Comparison of ENCODE assay signal across 8 mouse cellular contexts in genomic region chr13:90929847-90930246, GRCm38 (mm10). TPM values are rescaled to one million over a fixed set of nuclear protein-coding genes. Genes with fewer than 3 reads are reported as not detected.
DNase-seq lines count a peak whose midpoint lies in the region; ATAC-seq and TF ChIP-seq lines count a peak whose summit lies in the region.

No protein-coding gene starts in this region.

- no peak overlapping the region for H3K4me3 ChIP-seq in intestine, embryonic 14.5 days (ENCODE audit: low read depth, low read length)
- no peak overlapping the region for H3K4me3 ChIP-seq in intestine, embryonic 15.5 days (replicated peaks)
- no peak overlapping the region for H3K4me3 ChIP-seq in forebrain, embryonic 15.5 days
- no peak overlapping the region for H3K4me3 ChIP-seq in hindbrain, postnatal 0 days (ENCODE audit: low read length)
- no peak overlapping the region for H3K4me3 ChIP-seq in left cerebral cortex, adult 2 months
- no peak overlapping the region for H3K4me3 ChIP-seq in midbrain, embryonic 10.5 days

- no peak overlapping the region for H3K27ac ChIP-seq in intestine, embryonic 14.5 days (ENCODE audit: low read depth)
- H3K27ac ChIP-seq in intestine, embryonic 15.5 days: no peak overlapping the region
- H3K27ac ChIP-seq in forebrain, embryonic 15.5 days (replicated peaks): no peak overlapping the region
- H3K27ac ChIP-seq in hindbrain, postnatal 0 days: no peak overlapping the region
- no peak overlapping the region for H3K27ac ChIP-seq in left cerebral cortex, adult 2 months
- H3K27ac ChIP-seq in midbrain, embryonic 10.5 days (replicated peaks): no peak overlapping the region

- no peak overlapping the region for H3K9ac ChIP-seq in intestine, embryonic 14.5 days (ENCODE audit: low read length)
- H3K9ac ChIP-seq in intestine, embryonic 15.5 days: no peak overlapping the region
- no peak overlapping the region for H3K9ac ChIP-seq in forebrain, embryonic 15.5 days (replicated peaks)
- no peak overlapping the region for H3K9ac ChIP-seq in hindbrain, postnatal 0 days (replicated peaks; ENCODE audit: low read length)

- ATAC-seq in intestine, embryonic 14.5 days (replicated peaks; ENCODE audit: low FRiP score, low TSS enrichment, low read depth): peak; percentile 10; the same call in 1 of the 2 replicates
- no peak for ATAC-seq in intestine, embryonic 15.5 days
- peak; percentile 65 for ATAC-seq in cerebellum, adult (ENCODE audit: insufficient number of reproducible peaks, low FRiP score, low TSS enrichment)
- peak; percentile 61 for ATAC-seq in forebrain, embryonic 15.5 days (replicated peaks)
- peak; percentile 57 for ATAC-seq in hindbrain, postnatal 0 days

- intact Hi-C loops in left cerebral cortex, adult 2 months (cut with DNase I): loop anchor here (5.0 kb wide), 4 partner anchors 532 to 877 kb away; partner anchors contain the start of genes Ssbp2 and Zcchc9

- peaks cover 35% of the 10 kb centered on the region for H3K36me3 ChIP-seq in intestine, embryonic 14.5 days (ENCODE audit: control insufficient read depth, insufficient read depth, low read length)
- no peaks in the 10 kb centered on the region for H3K36me3 ChIP-seq in intestine, embryonic 15.5 days
- peaks cover 35% of the 10 kb centered on the region for H3K36me3 ChIP-seq in forebrain, embryonic 15.5 days
- H3K36me3 ChIP-seq in hindbrain, postnatal 0 days (ENCODE audit: insufficient read depth, low read length): peaks cover 17% of the 10 kb centered on the region
- H3K36me3 ChIP-seq in midbrain, embryonic 10.5 days: peaks cover 44% of the 10 kb centered on the region

- no peak overlapping the region for H3K4me2 ChIP-seq in intestine, embryonic 14.5 days (ENCODE audit: low read length)
- H3K4me2 ChIP-seq in intestine, embryonic 15.5 days (replicated peaks): no peak overlapping the region
- no peak overlapping the region for H3K4me2 ChIP-seq in forebrain, embryonic 15.5 days (replicated peaks)
- no peak overlapping the region for H3K4me2 ChIP-seq in hindbrain, postnatal 0 days (ENCODE audit: low read depth, low read length)

- no peaks in the 10 kb centered on the region for H3K27me3 ChIP-seq in intestine, embryonic 14.5 days (replicated peaks; ENCODE audit: control insufficient read depth, insufficient read depth, low read length)
- H3K27me3 ChIP-seq in intestine, embryonic 15.5 days (replicated peaks): no peaks in the 10 kb centered on the region
- no peaks in the 10 kb centered on the region for H3K27me3 ChIP-seq in forebrain, embryonic 15.5 days
- no peaks in the 10 kb centered on the region for H3K27me3 ChIP-seq in hindbrain, postnatal 0 days (ENCODE audit: insufficient read depth, low read length)
- no peaks in the 10 kb centered on the region for H3K27me3 ChIP-seq in midbrain, embryonic 10.5 days (ENCODE audit: low read depth, poor library complexity, severe bottlenecking)

- DNase-seq in intestine, embryonic 14.5 days (ENCODE audit: low spot score): peak; percentile 77
- peak; percentile 88 for DNase-seq in hindbrain, postnatal 0 days (ENCODE audit: low spot score)
- DNase-seq in left cerebral cortex, adult 2 months (ENCODE audit: extremely low spot score in 1 of 2, low spot score in 2 of 2): peak; percentile 74 to 78
- peak; percentile 53 for DNase-seq in midbrain, embryonic 10.5 days (ENCODE audit: low spot score)
- peak; percentile 13 to 69 for DNase-seq in spleen, adult 18-20 months

- WGBS in intestine, embryonic 14.5 days: 22% methylated on average over 5 of the region's 5 CpGs
- 24% methylated on average over 5 of the region's 5 CpGs for WGBS in intestine, embryonic 15.5 days
- 25% methylated on average over 5 of the region's 5 CpGs for WGBS in forebrain, embryonic 15.5 days
- 23% methylated on average over 5 of the region's 5 CpGs for WGBS in hindbrain, postnatal 0 days
- 31% methylated on average over 5 of the region's 5 CpGs for WGBS in midbrain, embryonic 10.5 days

- H3K9me3 ChIP-seq in intestine, embryonic 14.5 days (ENCODE audit: control insufficient read depth, low read length): no peaks in the 10 kb centered on the region
- H3K9me3 ChIP-seq in intestine, embryonic 15.5 days: no peaks in the 10 kb centered on the region
- H3K9me3 ChIP-seq in forebrain, embryonic 15.5 days: no peaks in the 10 kb centered on the region
- no peaks in the 10 kb centered on the region for H3K9me3 ChIP-seq in hindbrain, postnatal 0 days (ENCODE audit: low read length)
- H3K9me3 ChIP-seq in midbrain, embryonic 10.5 days (replicated peaks): no peaks in the 10 kb centered on the region

- TF ChIP-seq CTCF in hindbrain, postnatal 0 days (IDR thresholded peaks at IDR 0.05; ENCODE audit: low read depth): peak; percentile 84
- TF ChIP-seq CTCF in left cerebral cortex, adult 2 months (IDR thresholded peaks at IDR 0.05): peak; percentile 85

- H3K4me1 ChIP-seq in intestine, embryonic 14.5 days (replicated peaks; ENCODE audit: control insufficient read depth, insufficient read depth, low read length): no peaks in the 10 kb centered on the region
- no peaks in the 10 kb centered on the region for H3K4me1 ChIP-seq in intestine, embryonic 15.5 days (replicated peaks)
- H3K4me1 ChIP-seq in forebrain, embryonic 15.5 days: 0 out of 2 replicates have a peak, but pooled peaks cover 2% of the 10 kb centered on the region
- H3K4me1 ChIP-seq in hindbrain, postnatal 0 days (ENCODE audit: insufficient read depth, low read length): no peaks in the 10 kb centered on the region
- peaks cover 6% of the 10 kb centered on the region for H3K4me1 ChIP-seq in midbrain, embryonic 10.5 days

RNA-seq across cellular contexts. Expression of gene Rps23, which starts 7.1 kb away (rescaled TPM):
- polyA plus RNA-seq in intestine, embryonic 14.5 days (2014; fragmentation: Nextera tagmentation; extraction: Ambion mirVana): 315 and 341 TPM in 2 replicates
- 222 and 261 TPM in 2 replicates for polyA plus RNA-seq in intestine, embryonic 15.5 days (2015; fragmentation: Nextera tagmentation; extraction: Ambion mirVana)
- polyA plus RNA-seq in forebrain, embryonic 15.5 days (2015; fragmentation: Nextera tagmentation; extraction: Ambion mirVana): 134 and 152 TPM in 2 replicates
- total RNA-seq in hindbrain, postnatal 0 days (2014; rRNA removed): 133 and 170 TPM in 2 replicates
- 146 and 154 TPM in 2 replicates for polyA plus RNA-seq in hindbrain, postnatal 0 days (2015; fragmentation: Nextera tagmentation; extraction: Ambion mirVana)
- total RNA-seq in left cerebral cortex, adult 2 months (2021): 100 to 1,000 TPM; 183 to 195 TPM
- 160 and 190 TPM in 2 replicates for polyA plus RNA-seq in midbrain, embryonic 10.5 days (2016; fragmentation: Nextera tagmentation; extraction: Ambion mirVana)

RNA-seq across cellular contexts. Expression of gene Atp6ap1l, which starts 24.7 kb away (rescaled TPM):
- not detected in 2 replicates for polyA plus RNA-seq in intestine, embryonic 14.5 days (2014; fragmentation: Nextera tagmentation; extraction: Ambion mirVana)
- polyA plus RNA-seq in intestine, embryonic 15.5 days (2015; fragmentation: Nextera tagmentation; extraction: Ambion mirVana): not detected in 2 replicates
- 4.7 and 5.5 TPM in 2 replicates for polyA plus RNA-seq in forebrain, embryonic 15.5 days (2015; fragmentation: Nextera tagmentation; extraction: Ambion mirVana)
- total RNA-seq in hindbrain, postnatal 0 days (2014; rRNA removed): 0.21 TPM in 1 of 2 replicates, not detected in the other
- 0.86 and 0.87 TPM in 2 replicates for polyA plus RNA-seq in hindbrain, postnatal 0 days (2015; fragmentation: Nextera tagmentation; extraction: Ambion mirVana)
- total RNA-seq in left cerebral cortex, adult 2 months (2021): 10 to 100 TPM; 22.8 to 26.1 TPM
- polyA plus RNA-seq in midbrain, embryonic 10.5 days (2016; fragmentation: Nextera tagmentation; extraction: Ambion mirVana): not detected in 2 replicates
